Mouse (Mus musculus) intestine, embryonic 14.5 days (tissue): ENCODE measurements around the gene Ndfip2. TPM values are rescaled to one million over a fixed set of nuclear protein-coding genes. Genes with fewer than 3 reads are reported as not detected.
A peak's percentile ranks its signal among the peaks of the same experiment; 100 is the strongest.

Experiments used
- ATAC-seq: fragments of 200-750 bp; cut with Nextera tagmentation; replicated peaks from 2 replicates; pipeline ENCODE4 v1.8.0; 2017; ENCODE audit warnings: low read depth, moderate number of reproducible peaks, moderate TSS enrichment, moderate library complexity; ENCODE audit not compliant: low FRiP score, low TSS enrichment
- DNase-seq: peaks from one replicate; pipeline ENCODE4 v3.0.0-alpha.2; 2018; ENCODE audit warnings: low spot score
- H3K27ac ChIP-seq: fragments of 300-500 bp; sonication (generic); 2 replicates; pipeline ENCODE4 v1.5.1; 2014; ENCODE audit warnings: low read depth, mild to moderate bottlenecking, control low read depth
- H3K27me3 ChIP-seq: fragments of 300-500 bp; sonication (generic); replicated peaks from 2 replicates; pipeline ENCODE4 v1.6.1; 2014; ENCODE audit warnings: low read length, control low read depth; ENCODE audit not compliant: control insufficient read depth, insufficient read depth
- H3K36me3 ChIP-seq: fragments of 300-500 bp; sonication (generic); 2 replicates; pipeline ENCODE4 v1.6.1; 2014; ENCODE audit warnings: low read length, control low read depth; ENCODE audit not compliant: control insufficient read depth, insufficient read depth
- H3K4me1 ChIP-seq: fragments of 300-500 bp; sonication (generic); replicated peaks from 2 replicates; pipeline ENCODE4 v1.6.1; 2014; ENCODE audit warnings: low read length, control low read depth, mixed read lengths; ENCODE audit not compliant: control insufficient read depth, insufficient read depth
- H3K4me2 ChIP-seq: fragments of 300-500 bp; sonication (generic); 2 replicates; pipeline ENCODE4 v1.6.1; 2014; ENCODE audit warnings: low read length
- H3K4me3 ChIP-seq: fragments of 300-500 bp; sonication (generic); 2 replicates; pipeline ENCODE4 v1.5.1; 2014; ENCODE audit warnings: low read depth, low read length, control low read depth, mixed read lengths
- H3K9ac ChIP-seq: fragments of 300-500 bp; sonication (generic); 2 replicates; pipeline ENCODE4 v1.6.1; 2014; ENCODE audit warnings: mild to moderate bottlenecking, low read length
- H3K9me3 ChIP-seq: fragments of 300-500 bp; sonication (generic); 2 replicates; pipeline ENCODE4 v1.6.1; 2016; ENCODE audit warnings: low read length, control low read depth; ENCODE audit not compliant: control insufficient read depth
- WGBS: fragments of 180-500 bp; shearing (Covaris S2); extraction: QIAGEN DNeasy Blood & Tissue Kit; methylation state at CpG from one replicate; pipeline ENCODE4 v1.1.7; 2014; 5-methylcytosine and 5-hydroxymethylcytosine counted together
- polyA plus RNA-seq: library from polyadenylated mRNA; unstranded; fragments of >200 nt; fragmentation: Nextera tagmentation; extraction: Ambion mirVana; gene quantifications from 2 replicates; pipeline ENCODE4 v1.2.1, GENCODE M21; 2014

Gene Ndfip2
- polyA plus RNA-seq, 1 experiment from 2014 or later = 95.3 TPM

DNA sequence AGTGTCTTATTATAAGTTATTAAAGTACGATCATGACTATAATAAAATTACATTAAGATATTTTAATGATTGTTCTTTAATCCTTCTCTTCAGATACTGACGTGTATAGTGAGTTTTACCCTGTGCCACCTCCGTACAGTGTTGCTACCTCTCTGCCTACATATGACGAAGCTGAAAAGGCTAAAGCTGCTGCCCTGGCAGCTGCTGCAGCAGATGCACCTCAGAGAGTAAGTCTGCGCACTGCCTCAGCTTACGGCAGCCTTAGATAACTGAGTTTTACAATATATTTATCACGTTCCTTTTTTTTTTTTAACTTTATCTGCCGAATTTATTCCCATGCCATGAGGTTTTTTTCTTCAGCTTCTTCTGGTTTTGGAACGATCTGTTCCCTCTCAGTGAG, 33.8 kb downstream of the Ndfip2 start:
- Histone ChIP-seq H3K9me3 (no peaks in the 10 kb centered on the region), H3K4me2 (no peak overlapping the region), H3K9ac (no peak overlapping the region), H3K36me3 (peaks cover 38% of the 10 kb centered on the region), H3K27me3 (no peaks in the 10 kb centered on the region), H3K4me1 (no peaks in the 10 kb centered on the region), H3K27ac (no peak overlapping the region), H3K4me3 (no peak overlapping the region)
- WGBS = 91% methylated on average over 9 of the region's 9 CpGs
- ATAC-seq = no peak
- no peak for DNase-seq

DNA sequence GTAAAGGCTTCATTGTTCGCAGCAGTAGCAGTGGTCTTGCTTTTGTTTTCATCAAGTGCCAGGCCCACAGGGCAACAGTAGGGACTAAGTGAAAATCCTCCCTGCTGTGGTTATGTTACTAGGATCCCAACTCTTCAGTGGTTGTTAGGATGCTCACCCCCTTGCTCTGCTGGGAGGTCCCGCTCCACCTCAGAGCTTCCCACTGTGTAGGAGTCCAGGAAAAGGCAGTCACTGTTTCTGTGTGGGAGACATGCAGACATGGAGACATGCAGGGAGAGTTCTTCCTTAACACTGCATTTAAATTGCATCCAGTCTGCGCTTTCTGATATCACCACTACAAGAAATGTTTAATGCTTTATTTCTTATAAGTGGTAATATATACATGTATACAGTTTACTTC, 35.4 kb downstream of the Ndfip2 start:
- DNase-seq (no peak), ATAC-seq (no peak)
- peaks cover 44% of the 10 kb centered on the region for H3K36me3 ChIP-seq
- no peak overlapping the region for H3K4me2 ChIP-seq
- H3K9me3 ChIP-seq = no peaks in the 10 kb centered on the region
- no peak overlapping the region for H3K27ac ChIP-seq
- no peaks in the 10 kb centered on the region for H3K27me3 ChIP-seq
- no peak overlapping the region for H3K4me3 ChIP-seq
- no peaks in the 10 kb centered on the region for H3K4me1 ChIP-seq
- H3K9ac ChIP-seq = no peak overlapping the region
- 86% methylated on average over 3 of the region's 3 CpGs for WGBS

DNA sequence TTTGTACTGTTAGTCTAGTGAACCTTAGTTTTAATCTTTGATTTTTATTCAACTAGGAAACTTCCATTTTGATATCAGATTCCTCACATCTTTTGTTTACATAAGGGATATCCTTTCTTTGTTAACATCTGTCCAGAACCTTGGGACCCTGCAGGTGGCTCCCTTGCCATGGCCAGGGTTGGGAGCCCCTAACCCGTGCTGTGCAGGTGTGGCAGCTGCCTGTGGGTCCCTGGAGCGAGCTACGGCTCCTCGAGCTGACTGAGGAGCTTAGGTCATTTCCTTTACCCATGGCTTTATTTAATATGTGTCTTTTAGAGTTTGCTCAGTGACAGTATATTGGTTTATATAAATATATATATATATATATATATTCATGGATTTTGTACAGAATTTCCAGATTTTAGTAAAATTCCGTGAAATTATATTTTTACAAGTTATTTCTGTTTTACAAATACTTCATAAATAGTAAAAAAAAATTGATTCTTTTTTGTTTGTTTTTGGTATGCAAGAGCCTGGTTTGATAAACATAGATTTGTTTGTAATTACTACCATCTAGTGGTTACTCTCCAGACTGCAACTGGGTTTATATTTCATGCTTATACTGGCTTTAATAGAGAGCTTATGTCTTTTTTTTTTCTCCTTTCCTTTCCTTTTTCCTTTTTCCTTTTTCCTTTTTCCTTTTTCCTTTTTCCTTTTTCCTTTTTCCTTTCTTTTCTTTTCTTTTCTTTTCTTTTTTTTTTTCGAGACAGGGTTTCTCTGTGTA, 37.6 kb downstream of the Ndfip2 start:
- no peaks in the 10 kb centered on the region for H3K27me3 ChIP-seq
- WGBS = 63% methylated on average over 6 of the region's 6 CpGs
- H3K36me3 ChIP-seq = peaks cover 44% of the 10 kb centered on the region
- DNase-seq = no peak
- no peaks in the 10 kb centered on the region for H3K9me3 ChIP-seq
- H3K4me1 ChIP-seq = no peaks in the 10 kb centered on the region
- no peak overlapping the region for H3K4me3 ChIP-seq
- no peak for ATAC-seq
- no peak overlapping the region for H3K9ac ChIP-seq
- H3K4me2 ChIP-seq = no peak overlapping the region
- H3K27ac ChIP-seq = no peak overlapping the region

DNA sequence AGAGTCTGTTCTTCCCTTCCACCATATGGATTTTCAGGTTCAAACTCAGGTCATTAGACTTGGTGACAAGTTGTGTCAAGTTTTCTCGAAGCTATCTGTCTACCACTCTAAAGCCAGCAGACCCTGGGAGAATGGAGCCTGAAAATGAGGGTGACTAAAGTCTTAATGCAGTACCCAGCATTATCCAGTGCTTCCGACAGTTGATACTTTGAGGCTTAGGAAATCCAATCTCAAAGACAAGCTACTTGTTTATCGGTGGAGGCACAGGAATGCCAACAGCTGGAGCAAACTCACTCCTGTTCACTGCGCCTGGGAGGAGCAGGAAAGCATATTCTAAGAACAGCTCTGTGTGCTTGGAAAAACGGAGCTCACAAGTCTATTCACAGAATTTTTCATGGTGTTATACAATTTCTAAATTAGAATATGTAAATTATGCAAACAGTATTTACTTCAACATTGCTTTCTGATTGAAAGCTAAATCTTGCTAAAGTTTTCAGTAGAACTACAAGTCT, 41.4 kb downstream of the Ndfip2 start:
- 77% methylated on average over 5 of the region's 5 CpGs for WGBS
- H3K4me1 ChIP-seq = no peaks in the 10 kb centered on the region
- H3K9ac ChIP-seq = no peak overlapping the region
- peaks cover 21% of the 10 kb centered on the region for H3K36me3 ChIP-seq
- no peak for DNase-seq
- no peak overlapping the region for H3K27ac ChIP-seq
- no peak for ATAC-seq
- no peak overlapping the region for H3K4me3 ChIP-seq
- H3K27me3 ChIP-seq = no peaks in the 10 kb centered on the region
- H3K4me2 ChIP-seq = no peak overlapping the region
- H3K9me3 ChIP-seq = no peaks in the 10 kb centered on the region

DNA sequence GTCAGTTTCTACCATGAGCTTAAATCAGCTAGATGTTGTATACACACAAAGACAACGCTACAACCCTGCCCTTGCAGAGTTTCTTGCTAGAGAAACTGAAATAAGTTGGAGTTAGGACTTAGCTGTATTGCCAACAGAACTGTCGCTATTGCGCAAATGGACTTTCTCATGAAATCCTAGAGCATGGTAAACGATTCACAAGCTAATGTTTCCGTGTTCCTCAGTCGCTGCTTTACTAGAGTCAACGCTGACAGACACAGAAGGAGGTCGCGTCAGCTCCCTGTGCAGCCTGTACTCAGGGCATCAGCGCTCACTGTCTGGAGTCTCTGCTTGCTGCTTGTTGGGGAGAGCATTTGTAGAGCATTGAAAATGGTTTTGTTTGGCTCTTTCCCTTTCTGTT, 42.2 kb downstream of the Ndfip2 start:
- Histone ChIP-seq H3K4me3 (no peak overlapping the region), H3K4me2 (no peak overlapping the region), H3K27ac (no peak overlapping the region), H3K4me1 (no peaks in the 10 kb centered on the region), H3K9ac (no peak overlapping the region), H3K27me3 (no peaks in the 10 kb centered on the region), H3K9me3 (no peaks in the 10 kb centered on the region), H3K36me3 (peaks cover 21% of the 10 kb centered on the region)
- 78% methylated on average over 10 of the region's 10 CpGs for WGBS
- ATAC-seq = no peak
- no peak for DNase-seq

DNA sequence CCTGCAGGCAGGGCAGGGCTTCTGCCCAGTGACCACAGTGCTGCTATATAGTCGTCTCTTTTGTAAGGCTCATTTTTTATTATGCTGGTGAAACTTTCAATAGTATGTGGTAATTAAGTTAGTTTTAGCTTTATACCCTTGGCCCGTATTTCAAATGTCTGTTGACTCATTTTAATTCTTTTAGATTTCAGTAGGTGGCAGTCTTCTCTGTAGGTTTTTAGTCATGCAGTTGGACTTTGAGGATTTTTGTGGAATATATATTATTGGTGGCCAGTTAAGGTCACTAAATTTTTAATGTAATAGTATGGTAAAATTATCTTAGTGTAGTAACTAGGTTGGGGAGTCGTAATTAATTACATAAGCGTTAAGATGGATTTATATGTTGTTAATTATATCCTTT, 44.3 kb downstream of the Ndfip2 start:
- no peak overlapping the region for H3K4me2 ChIP-seq
- ATAC-seq (no peak), DNase-seq (no peak)
- peaks cover 19% of the 10 kb centered on the region for H3K36me3 ChIP-seq
- no peaks in the 10 kb centered on the region for H3K27me3 ChIP-seq
- WGBS = 80% methylated on average over 4 of the region's 4 CpGs
- H3K9me3 ChIP-seq = no peaks in the 10 kb centered on the region
- H3K4me1 ChIP-seq = no peaks in the 10 kb centered on the region
- no peak overlapping the region for H3K4me3 ChIP-seq
- H3K9ac ChIP-seq = no peak overlapping the region
- H3K27ac ChIP-seq = no peak overlapping the region

DNA sequence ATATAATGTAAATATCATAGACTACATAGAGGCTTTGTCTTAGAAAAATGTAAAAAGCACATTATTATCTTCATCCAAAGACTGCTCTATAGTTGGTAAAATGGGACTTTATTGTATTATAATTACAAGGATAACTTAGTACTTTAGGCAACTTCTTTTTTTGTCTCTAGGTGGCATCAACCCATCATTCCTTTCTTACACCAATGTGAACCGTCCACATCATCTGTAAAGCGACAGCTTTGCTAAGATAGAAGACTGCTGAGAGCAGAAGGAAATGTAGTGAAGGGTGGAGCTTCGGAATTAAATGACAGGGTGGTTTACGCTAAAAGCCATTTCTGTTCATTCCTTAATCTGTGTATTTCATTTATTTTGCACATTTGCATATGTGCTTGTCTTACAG, 49.3 kb downstream of the Ndfip2 start:
- Histone ChIP-seq H3K9me3 (no peaks in the 10 kb centered on the region), H3K36me3 (peaks cover 32% of the 10 kb centered on the region), H3K4me2 (no peak overlapping the region), H3K4me3 (no peak overlapping the region), H3K27ac (no peak overlapping the region), H3K4me1 (no peaks in the 10 kb centered on the region), H3K9ac (no peak overlapping the region), H3K27me3 (no peaks in the 10 kb centered on the region)
- ATAC-seq (no peak), DNase-seq (no peak)
- WGBS = 76% methylated on average over 4 of the region's 4 CpGs

DNA sequence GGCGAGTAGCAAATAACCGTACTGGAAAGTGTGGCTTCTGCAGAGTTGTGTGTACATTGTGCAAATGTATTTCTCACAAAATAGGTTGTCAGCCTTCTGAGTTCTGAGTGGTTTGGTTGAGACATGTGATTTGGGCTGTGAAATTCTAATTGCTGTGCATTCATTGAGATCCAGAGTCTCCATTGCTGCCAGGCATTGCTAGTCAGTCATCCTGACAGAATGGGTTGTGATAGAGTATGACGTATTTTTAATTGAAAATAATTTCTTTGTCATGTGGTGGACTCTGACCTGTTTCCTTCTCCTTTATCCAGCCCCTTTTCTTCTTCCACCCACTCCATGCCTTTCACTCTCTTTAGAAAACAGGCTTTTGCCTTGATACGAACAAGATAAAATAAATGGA, 54.0 kb downstream of the Ndfip2 start:
- 93% methylated on average over 4 of the region's 4 CpGs for WGBS
- Histone ChIP-seq H3K4me3 (no peak overlapping the region), H3K27me3 (no peaks in the 10 kb centered on the region), H3K36me3 (peaks cover 18% of the 10 kb centered on the region; the same call in 1 of the 2 replicates), H3K4me2 (no peak overlapping the region), H3K4me1 (peaks cover 2% of the 10 kb centered on the region; the same call in 1 of the 2 replicates), H3K9ac (no peak overlapping the region), H3K9me3 (no peaks in the 10 kb centered on the region), H3K27ac (no peak overlapping the region)
- DNase-seq (no peak), ATAC-seq (no peak)

DNA sequence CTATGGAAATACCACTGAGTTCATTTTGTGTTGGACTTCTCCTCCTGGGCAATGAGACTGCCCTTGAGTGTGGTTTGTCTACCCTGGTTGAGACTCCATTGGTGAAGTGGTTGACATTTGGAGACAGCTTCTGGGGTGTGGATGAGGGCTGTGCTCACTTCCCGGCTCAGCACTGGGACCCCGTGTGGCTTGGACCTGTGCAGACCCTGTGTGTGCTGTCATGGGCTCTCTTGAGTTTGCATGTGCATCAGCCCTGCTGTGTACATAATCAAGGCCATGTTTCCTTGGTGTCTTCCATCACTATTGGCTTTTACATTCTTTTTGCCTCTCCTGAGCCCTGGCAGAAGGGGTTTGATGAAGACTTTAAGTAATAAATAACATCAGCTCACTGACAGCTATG, 54.6 kb downstream of the Ndfip2 start:
- no peaks in the 10 kb centered on the region for H3K9me3 ChIP-seq
- H3K4me1 ChIP-seq = peaks cover 2% of the 10 kb centered on the region; the same call in 1 of the 2 replicates
- ATAC-seq = 0 out of 2 replicates have a peak, but pooled peaks have one; percentile 30
- H3K27me3 ChIP-seq = no peaks in the 10 kb centered on the region
- H3K4me2 ChIP-seq = no peak overlapping the region
- DNase-seq = no peak
- WGBS = 87% methylated on average over 2 of the region's 2 CpGs
- H3K36me3 ChIP-seq = peaks cover 16% of the 10 kb centered on the region; the same call in 1 of the 2 replicates
- H3K27ac ChIP-seq = no peak overlapping the region
- no peak overlapping the region for H3K4me3 ChIP-seq
- H3K9ac ChIP-seq = no peak overlapping the region
